In the genomic region with DNA sequence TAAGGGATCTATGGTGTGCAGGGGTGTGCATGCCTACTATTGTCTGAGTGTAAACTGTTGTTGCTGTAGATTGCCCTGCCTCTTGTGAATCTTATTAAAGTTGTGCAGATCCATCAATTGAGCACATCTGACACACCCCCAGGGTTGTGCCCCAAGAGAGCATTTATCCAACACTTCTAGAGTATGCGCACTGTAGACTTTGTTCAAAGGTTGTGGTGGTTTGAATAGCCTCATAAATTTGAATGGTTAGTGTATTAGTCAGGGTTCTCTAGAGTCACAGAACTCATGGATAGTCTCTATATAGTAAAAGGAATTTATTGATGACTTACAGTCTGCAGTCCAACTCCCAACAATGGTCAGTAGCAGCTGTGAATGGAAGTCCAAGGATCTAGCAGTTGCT, we compare ENCODE assay signal across 17 mouse cellular contexts. TPM values are rescaled to one million over a fixed set of nuclear protein-coding genes. Genes with fewer than 3 reads are reported as not detected.
"Had no signal": no experiment of that assay in that cellular context is flagged by ENCODE, and none has a peak within 500 bp of the region (broad histone marks: within the 10 kb centered on the region; RNA-seq: fewer than 3 reads in every experiment).

No protein-coding gene starts in this region.

- H3K27ac ChIP-seq: liver, embryonic 14.5 days; lung, embryonic 15.5 days; midbrain, embryonic 13.5 days; midbrain, embryonic 15.5 days; neural tube, embryonic 12.5 days had no signal

- H3K9me3 ChIP-seq: lung, embryonic 15.5 days; midbrain, embryonic 13.5 days; midbrain, embryonic 15.5 days; neural tube, embryonic 12.5 days had no signal

- H3K4me2 ChIP-seq: lung, embryonic 15.5 days; midbrain, embryonic 11.5 days; midbrain, embryonic 13.5 days; midbrain, embryonic 15.5 days; neural tube, embryonic 12.5 days had no signal

- H3K9ac ChIP-seq: liver, embryonic 14.5 days; lung, embryonic 15.5 days; midbrain, embryonic 13.5 days; midbrain, embryonic 15.5 days; neural tube, embryonic 12.5 days had no signal

- ATAC-seq: midbrain, embryonic 13.5 days; midbrain, embryonic 15.5 days had no signal

- H3K4me3 ChIP-seq: lung, embryonic 15.5 days; midbrain, embryonic 13.5 days; midbrain, embryonic 15.5 days; neural tube, embryonic 12.5 days had no signal

- H3K36me3 ChIP-seq: lung, embryonic 15.5 days; midbrain, embryonic 13.5 days; midbrain, embryonic 15.5 days; neural tube, embryonic 12.5 days had no signal

- H3K27me3 ChIP-seq: lung, embryonic 15.5 days; midbrain, embryonic 13.5 days; midbrain, embryonic 15.5 days; neural tube, embryonic 12.5 days had no signal

- H3K4me1 ChIP-seq: midbrain, embryonic 13.5 days; midbrain, embryonic 15.5 days; neural tube, embryonic 12.5 days had no signal

- DNase-seq: lung, adult 18-20 months; lung, postnatal 10 days; lung, postnatal 4 days; right cerebral cortex, postnatal 14 days; spleen, adult 18-20 months; thymus, adult 18-20 months; thymus, postnatal 14 days; thymus, postnatal 36 days had no signal

RNA-seq across cellular contexts. Expression of gene Syt17, which starts 24.9 kb away (rescaled TPM):
- total RNA-seq: megakaryocyte, adult 5-6 weeks; monocyte, adult 5-6 weeks; neutrophil, adult 5-6 weeks had no signal
